Mouse (Mus musculus) stomach, postnatal 0 days (tissue): ENCODE measurements around the gene Plau.

ENCODE experiments used
- CTCF ChIP-seq: IDR thresholded peaks from 2 replicates; pipeline ENCODE4 v1.5.1; 2016; ENCODE audit warnings: antibody characterized with exemption, low read depth, mild to moderate bottlenecking, moderate library complexity
- EP300 ChIP-seq: optimal IDR thresholded peaks from 2 replicates; pipeline ENCODE3; 2016; ENCODE audit warnings: antibody characterized with exemption

- no peak for TF ChIP-seq CTCF
- TF ChIP-seq EP300, result no peak
Measured at GRCm38 (mm10) chr14:20887541-20888085, 51.2 kb downstream of the Plau start.
